Mouse (Mus musculus) midbrain, embryonic 12.5 days (tissue): ENCODE measurements at regions not wholly inside any gene's neighbourhood (a gene's known extent, or its start where the extent isn't known, plus 50 kb on each side); places are given as distances from the start of the nearest gene placed in this dataset.
"Not testable (repeated sequence)": the region's sequence is repeated elsewhere in the genome, so short reads cannot be mapped to it uniquely, and the experiment has no call there.

Experiments
- ATAC-seq: fragments of 200-750 bp; cut with Nextera tagmentation; 2 replicates; pipeline ENCODE4 v1.8.0; 2017; ENCODE audit warnings: low read depth, moderate TSS enrichment, moderate library complexity; ENCODE audit not compliant: low FRiP score
- H3K27ac ChIP-seq: fragments of 300-500 bp; sonication (generic); replicated peaks from 2 replicates; pipeline ENCODE4 v1.5.1; 2016; ENCODE audit warnings: mild to moderate bottlenecking
- H3K27me3 ChIP-seq: fragments of 300-500 bp; sonication (generic); 2 replicates; pipeline ENCODE4 v1.6.1; 2016; ENCODE audit warnings: mild to moderate bottlenecking
- H3K36me3 ChIP-seq: fragments of 300-500 bp; sonication (generic); 2 replicates; pipeline ENCODE4 v1.6.1; 2016
- H3K4me1 ChIP-seq: fragments of 300-500 bp; sonication (generic); 2 replicates; pipeline ENCODE4 v1.6.1; 2016
- H3K4me2 ChIP-seq: fragments of 300-500 bp; sonication (generic); replicated peaks from 2 replicates; pipeline ENCODE4 v1.6.1; 2016; ENCODE audit warnings: mild to moderate bottlenecking, moderate library complexity
- H3K4me3 ChIP-seq: fragments of 300-500 bp; sonication (generic); 2 replicates; pipeline ENCODE4 v1.5.1; 2016; ENCODE audit warnings: mild to moderate bottlenecking
- H3K9ac ChIP-seq: fragments of 300-500 bp; sonication (generic); replicated peaks from 2 replicates; pipeline ENCODE4 v1.6.1; 2016; ENCODE audit warnings: mild to moderate bottlenecking, moderate library complexity
- H3K9me3 ChIP-seq: fragments of 300-500 bp; sonication (generic); 2 replicates; pipeline ENCODE4 v1.6.1; 2016; ENCODE audit warnings: mild to moderate bottlenecking
- WGBS: fragments of 180-500 bp; shearing (Covaris S2); methylation state at CpG from one replicate; pipeline ENCODE4 v1.1.7; 2016; 5-methylcytosine and 5-hydroxymethylcytosine counted together

- H3K4me2 ChIP-seq, H3K4me1 ChIP-seq, H3K36me3 ChIP-seq, H3K4me3 ChIP-seq, H3K9me3 ChIP-seq, H3K27ac ChIP-seq, H3K9ac ChIP-seq, ATAC-seq, H3K27me3 ChIP-seq: not testable (repeated sequence)
Measured at GRCm38 (mm10) chr11:7775361-7775760, 561.6 kb upstream of the Igfbp3 start.

GRCm38 (mm10) chr11:7765303-7765702, 551.6 kb upstream of the Igfbp3 start:
- Histone ChIP-seq H3K9ac (no peak overlapping the region), H3K4me1 (no peaks in the 10 kb centered on the region), H3K9me3 (no peaks in the 10 kb centered on the region), H3K27me3 (no peaks in the 10 kb centered on the region), H3K27ac (no peak overlapping the region), H3K36me3 (no peaks in the 10 kb centered on the region), H3K4me3 (no peak overlapping the region), H3K4me2 (no peak overlapping the region)
- WGBS: 73% methylated on average over 1 of the region's 1 CpGs
- ATAC-seq: no peak

GRCm38 (mm10) chr11:7758862-7759467, 545.2 kb upstream of the Igfbp3 start:
- WGBS: 84% methylated on average over 6 of the region's 6 CpGs
- Histone ChIP-seq H3K9me3 (no peaks in the 10 kb centered on the region), H3K27me3 (no peaks in the 10 kb centered on the region), H3K4me2 (no peak overlapping the region), H3K4me1 (no peaks in the 10 kb centered on the region), H3K9ac (no peak overlapping the region), H3K4me3 (no peak overlapping the region), H3K27ac (no peak overlapping the region), H3K36me3 (no peaks in the 10 kb centered on the region)
- no peak for ATAC-seq
